Mouse (Mus musculus): ENCODE results near the gene Ap2b1. TPM values are rescaled to one million over a fixed set of nuclear protein-coding genes. Genes with fewer than 3 reads are reported as not detected.

Ap2b1 gene
- total and polyA plus RNA-seq, 2 experiments from 2014 or later, result 20.1 to 51.6 TPM

DNA sequence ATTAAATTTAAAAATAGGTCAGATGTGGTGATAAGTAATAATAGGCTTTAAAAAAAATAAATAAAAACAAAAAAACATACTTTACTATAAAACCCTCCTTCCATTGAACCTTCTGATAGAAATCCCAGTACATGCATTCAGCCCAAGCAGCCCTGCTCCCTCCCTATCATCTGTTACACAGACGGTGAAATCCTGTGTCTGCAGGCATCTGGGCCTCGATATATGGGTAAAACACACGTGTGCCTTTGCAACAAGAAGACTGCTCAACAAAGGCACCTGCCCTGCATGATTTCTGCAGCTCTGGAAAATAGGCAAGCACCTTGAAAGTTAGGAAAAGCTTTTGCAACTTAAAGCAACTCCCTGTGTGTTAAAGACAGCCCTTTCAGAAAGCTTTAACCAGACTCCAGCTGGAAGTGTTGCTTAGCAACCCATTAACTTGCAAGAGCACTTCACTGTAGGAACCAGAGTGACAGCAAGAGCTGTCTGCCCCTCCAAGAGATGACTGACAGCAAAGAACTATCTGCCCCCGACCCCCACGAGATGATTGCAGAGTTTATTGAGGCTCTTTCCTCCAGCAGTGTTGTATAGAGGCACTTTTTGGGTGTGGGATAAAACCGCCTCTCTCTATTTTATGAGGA is 96.1 kb downstream of the Ap2b1 start:
- Histone ChIP-seq H3K27me3 (ENCODE audit: control insufficient read depth, insufficient read depth, low read length) (no peaks in the 10 kb centered on the region), H3K27ac (ENCODE audit: low read depth) (0 out of 2 replicates have a peak overlapping the region, but pooled peaks have one; percentile 34), H3K4me2 (ENCODE audit: low read depth, low read length) (no peak overlapping the region), H3K9ac (replicated peaks; ENCODE audit: low read depth, low read length) (no peak overlapping the region), H3K4me1 (ENCODE audit: control insufficient read depth, insufficient read depth) (peaks cover 11% of the 10 kb centered on the region), H3K36me3 (replicated peaks; ENCODE audit: control insufficient read depth, insufficient read depth, low read length) (peaks cover 37% of the 10 kb centered on the region), H3K4me3 (ENCODE audit: low read depth, low read length) (no peak overlapping the region), H3K9me3 (replicated peaks; ENCODE audit: control insufficient read depth, low read length) (no peaks in the 10 kb centered on the region)
- no peak for ATAC-seq (ENCODE audit: insufficient read depth, low read depth)
- WGBS, result 28% methylated on average over 6 of the region's 6 CpGs
- TF ChIP-seq EP300 (IDR thresholded peaks at IDR 0.05; ENCODE audit: low read depth) (no peak), CTCF (IDR thresholded peaks at IDR 0.05; ENCODE audit: low read depth) (no peak)
- DNase-seq (ENCODE audit: low spot score), result no peak

DNA sequence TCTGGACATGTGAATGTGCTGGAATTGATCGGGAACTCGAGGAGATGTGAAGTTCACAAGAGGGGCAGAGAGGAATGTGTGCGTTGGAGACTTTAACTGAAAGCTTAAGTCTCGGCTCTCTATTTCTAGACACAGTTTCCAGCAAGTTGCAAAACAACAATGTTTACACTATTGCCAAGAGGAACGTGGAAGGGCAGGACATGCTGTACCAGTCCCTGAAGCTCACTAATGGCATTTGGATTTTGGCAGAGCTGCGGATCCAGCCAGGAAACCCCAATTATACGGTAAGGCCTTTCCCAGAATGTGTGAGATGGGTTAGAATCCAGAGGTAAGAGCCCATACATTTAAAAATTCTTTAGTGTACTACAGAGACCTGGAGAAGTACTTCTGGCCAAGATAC is 98.8 kb downstream of the Ap2b1 start:
- WGBS, result 80% methylated on average over 7 of the region's 7 CpGs
- DNase-seq (ENCODE audit: low spot score) (no peak), ATAC-seq (ENCODE audit: insufficient read depth, low read depth) (no peak)
- Histone ChIP-seq H3K9me3 (replicated peaks; ENCODE audit: control insufficient read depth, low read length) (no peaks in the 10 kb centered on the region), H3K36me3 (replicated peaks; ENCODE audit: control insufficient read depth, insufficient read depth, low read length) (peaks cover 39% of the 10 kb centered on the region), H3K27me3 (ENCODE audit: control insufficient read depth, insufficient read depth, low read length) (no peaks in the 10 kb centered on the region), H3K4me1 (ENCODE audit: control insufficient read depth, insufficient read depth) (peaks cover 6% of the 10 kb centered on the region; the same call in 1 of the 2 replicates), H3K27ac (ENCODE audit: low read depth) (no peak overlapping the region), H3K4me2 (ENCODE audit: low read depth, low read length) (no peak overlapping the region), H3K9ac (replicated peaks; ENCODE audit: low read depth, low read length) (no peak overlapping the region), H3K4me3 (ENCODE audit: low read depth, low read length) (no peak overlapping the region)
- TF ChIP-seq EP300 (IDR thresholded peaks at IDR 0.05; ENCODE audit: low read depth) (no peak), CTCF (IDR thresholded peaks at IDR 0.05; ENCODE audit: low read depth) (no peak)

DNA sequence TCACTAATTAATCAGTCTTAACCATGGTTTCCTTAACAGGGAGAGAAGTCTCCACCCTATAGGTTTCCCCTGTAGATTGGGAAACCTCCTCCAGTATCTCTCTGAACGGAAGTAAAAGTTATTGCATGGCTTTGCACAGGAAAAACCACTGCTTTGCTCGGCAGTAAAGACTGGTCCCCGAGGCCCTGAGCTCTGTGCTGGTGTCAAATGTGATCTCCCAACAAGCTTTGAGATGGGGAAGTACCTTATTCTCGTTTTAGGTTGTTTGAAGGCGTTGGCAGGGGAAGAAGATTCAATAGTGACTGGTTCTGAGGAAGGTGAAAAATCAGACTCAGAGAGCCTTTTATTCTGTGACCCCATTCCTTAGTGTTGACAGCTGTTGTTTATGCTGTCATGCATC is 99.9 kb downstream of the Ap2b1 start:
- ATAC-seq (ENCODE audit: insufficient read depth, low read depth) (no peak), DNase-seq (ENCODE audit: low spot score) (no peak)
- H3K27me3 ChIP-seq (ENCODE audit: control insufficient read depth, insufficient read depth, low read length), result no peaks in the 10 kb centered on the region
- H3K9ac ChIP-seq (replicated peaks; ENCODE audit: low read depth, low read length), result no peak overlapping the region
- H3K4me2 ChIP-seq (ENCODE audit: low read depth, low read length), result no peak overlapping the region
- H3K9me3 ChIP-seq (replicated peaks; ENCODE audit: control insufficient read depth, low read length), result no peaks in the 10 kb centered on the region
- 0 out of 2 replicates have a peak, but pooled peaks cover 3% of the 10 kb centered on the region for H3K4me1 ChIP-seq (ENCODE audit: control insufficient read depth, insufficient read depth)
- 69% methylated on average over 5 of the region's 5 CpGs for WGBS
- H3K27ac ChIP-seq (ENCODE audit: low read depth), result no peak overlapping the region
- peaks cover 50% of the 10 kb centered on the region for H3K36me3 ChIP-seq (replicated peaks; ENCODE audit: control insufficient read depth, insufficient read depth, low read length)
- no peak overlapping the region for H3K4me3 ChIP-seq (ENCODE audit: low read depth, low read length)
- TF ChIP-seq CTCF (IDR thresholded peaks at IDR 0.05; ENCODE audit: low read depth) (no peak), EP300 (IDR thresholded peaks at IDR 0.05; ENCODE audit: low read depth) (no peak)

- TF ChIP-seq CTCF (IDR thresholded peaks at IDR 0.05; ENCODE audit: low read depth) (no peak), EP300 (IDR thresholded peaks at IDR 0.05; ENCODE audit: low read depth) (no peak)
- Histone ChIP-seq H3K27ac (ENCODE audit: low read depth) (no peak overlapping the region), H3K4me3 (ENCODE audit: low read depth, low read length) (no peak overlapping the region), H3K36me3 (replicated peaks; ENCODE audit: control insufficient read depth, insufficient read depth, low read length) (peaks cover 36% of the 10 kb centered on the region), H3K9ac (replicated peaks; ENCODE audit: low read depth, low read length) (no peak overlapping the region), H3K9me3 (replicated peaks; ENCODE audit: control insufficient read depth, low read length) (no peaks in the 10 kb centered on the region), H3K27me3 (ENCODE audit: control insufficient read depth, insufficient read depth, low read length) (no peaks in the 10 kb centered on the region), H3K4me2 (ENCODE audit: low read depth, low read length) (no peak overlapping the region), H3K4me1 (ENCODE audit: control insufficient read depth, insufficient read depth) (0 out of 2 replicates have a peak, but pooled peaks cover under 1% of the 10 kb centered on the region)
- no peak for DNase-seq (ENCODE audit: low spot score)
- ATAC-seq (ENCODE audit: insufficient read depth, low read depth), result no peak
- WGBS, result 55% methylated on average over 7 of the region's 7 CpGs
Observed at GRCm38 (mm10) chr11:83403787-83404186, 105.0 kb downstream of the Ap2b1 start.

DNA sequence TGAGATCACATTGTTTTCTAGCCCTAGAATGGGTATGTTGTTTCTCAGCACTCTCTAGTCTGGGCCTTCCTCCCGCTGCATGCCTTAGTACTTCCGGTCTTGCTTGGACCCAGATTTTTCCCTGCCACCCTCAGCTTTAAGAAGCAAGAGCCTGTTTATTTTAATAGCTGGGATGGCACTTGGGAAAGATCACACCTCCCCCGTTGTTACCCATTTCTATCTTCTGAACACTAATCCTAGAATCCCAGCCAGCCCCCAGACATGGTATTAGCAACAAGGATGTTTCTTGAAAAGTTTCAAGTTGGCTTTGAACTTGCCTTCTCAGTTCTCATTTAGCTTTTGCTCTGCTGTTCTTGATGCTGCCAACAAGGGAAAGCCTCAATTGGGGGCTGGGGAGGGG is 107.6 kb downstream of the Ap2b1 start:
- no peak overlapping the region for H3K9ac ChIP-seq (replicated peaks; ENCODE audit: low read depth, low read length)
- peaks cover 12% of the 10 kb centered on the region for H3K4me1 ChIP-seq (ENCODE audit: control insufficient read depth, insufficient read depth)
- no peak overlapping the region for H3K4me3 ChIP-seq (ENCODE audit: low read depth, low read length)
- no peaks in the 10 kb centered on the region for H3K9me3 ChIP-seq (replicated peaks; ENCODE audit: control insufficient read depth, low read length)
- no peak overlapping the region for H3K4me2 ChIP-seq (ENCODE audit: low read depth, low read length)
- H3K27ac ChIP-seq (ENCODE audit: low read depth), result no peak overlapping the region
- 54% methylated on average over 3 of the region's 3 CpGs for WGBS
- TF ChIP-seq CTCF (IDR thresholded peaks at IDR 0.05; ENCODE audit: low read depth) (no peak), EP300 (IDR thresholded peaks at IDR 0.05; ENCODE audit: low read depth) (no peak)
- peaks cover 25% of the 10 kb centered on the region for H3K36me3 ChIP-seq (replicated peaks; ENCODE audit: control insufficient read depth, insufficient read depth, low read length)
- no peaks in the 10 kb centered on the region for H3K27me3 ChIP-seq (ENCODE audit: control insufficient read depth, insufficient read depth, low read length)
- ATAC-seq (ENCODE audit: insufficient read depth, low read depth) (no peak), DNase-seq (ENCODE audit: low spot score) (no peak)

- DNase-seq (ENCODE audit: low spot score), result no peak
- no peaks in the 10 kb centered on the region for H3K27me3 ChIP-seq (ENCODE audit: control insufficient read depth, insufficient read depth, low read length)
- 49% methylated on average over 8 of the region's 8 CpGs for WGBS
Observed at GRCm38 (mm10) chr11:83408242-83408641, 109.4 kb downstream of the Ap2b1 start.

More at GRCm38 (mm10) chr11:83408242-83408641, 109.4 kb downstream of the Ap2b1 start:
- Histone ChIP-seq H3K27ac (ENCODE audit: low read depth) (no peak overlapping the region), H3K36me3 (replicated peaks; ENCODE audit: control insufficient read depth, insufficient read depth, low read length) (peaks cover 13% of the 10 kb centered on the region), H3K9me3 (replicated peaks; ENCODE audit: control insufficient read depth, low read length) (no peaks in the 10 kb centered on the region), H3K4me2 (ENCODE audit: low read depth, low read length) (no peak overlapping the region), H3K4me3 (ENCODE audit: low read depth, low read length) (no peak overlapping the region), H3K4me1 (ENCODE audit: control insufficient read depth, insufficient read depth) (peaks cover 12% of the 10 kb centered on the region), H3K9ac (replicated peaks; ENCODE audit: low read depth, low read length) (no peak overlapping the region)
- no peak for ATAC-seq (ENCODE audit: insufficient read depth, low read depth)
- TF ChIP-seq CTCF (IDR thresholded peaks at IDR 0.05; ENCODE audit: low read depth) (no peak), EP300 (IDR thresholded peaks at IDR 0.05; ENCODE audit: low read depth) (no peak)

All from heart, postnatal 0 days (tissue).